Mouse (Mus musculus) myocyte (in vitro differentiated cells): ENCODE results near the gene Rhebl1. TPM values are rescaled to one million over a fixed set of nuclear protein-coding genes. Genes with fewer than 3 reads are reported as not detected.

Experiments used
- H3K27me3 ChIP-seq: one replicate; pipeline ENCODE4 v1.6.1; 2011; ENCODE audit not compliant: control insufficient read depth, insufficient read depth, insufficient read length
- H3K36me3 ChIP-seq: one replicate; pipeline ENCODE4 v1.6.1; 2011; ENCODE audit not compliant: control insufficient read depth, insufficient read depth
- H3K4me2 ChIP-seq: one replicate; pipeline ENCODE4 v1.6.1; 2011; ENCODE audit warnings: low read depth, control low read depth
- H3K4me3 ChIP-seq: one replicate; pipeline ENCODE4 v1.5.1; 2011; ENCODE audit warnings: mild to moderate bottlenecking, control low read depth, moderate library complexity
- H3K79me2 ChIP-seq: one replicate; pipeline ENCODE4 v1.6.1; 2011; ENCODE audit not compliant: control insufficient read depth, insufficient read depth
- H3ac ChIP-seq: one replicate; pipeline ENCODE4 v1.6.1; 2011; ENCODE audit not compliant: control insufficient read depth, insufficient read length
- CEBPB ChIP-seq: IDR thresholded peaks from 2 replicates; pipeline ENCODE4 v1.6.1; 2011; ENCODE audit warnings: mild to moderate bottlenecking, moderate library complexity; ENCODE audit not compliant: poor library complexity, insufficient read depth, severe bottlenecking
- E2F4 ChIP-seq: IDR thresholded peaks from one replicate; pipeline ENCODE4 v1.6.1; 2011; ENCODE audit warnings: mild to moderate bottlenecking, control low read depth, moderate library complexity; ENCODE audit not compliant: insufficient read depth
- MAX ChIP-seq: IDR thresholded peaks from one replicate; pipeline ENCODE4 v1.6.1; 2011; ENCODE audit warnings: low read depth, mild to moderate bottlenecking, control low read depth
- MYOD1 ChIP-seq, 3 experiments: IDR thresholded peaks; one replicate each; pipeline ENCODE4 v1.6.1; 2011; ENCODE audit warnings: control low read depth in 2 of 3, low read depth in 2 of 3, mild to moderate bottlenecking in 2 of 3, moderate library complexity in 1 of 3; ENCODE audit not compliant: insufficient read length in 2 of 3, control insufficient read depth in 1 of 3
- MYOG ChIP-seq, 3 experiments: IDR thresholded peaks; one replicate each; pipeline ENCODE4 v1.6.1; 2011; ENCODE audit warnings: control low read depth in 2 of 3, low read depth in 2 of 3, mild to moderate bottlenecking in 2 of 3; ENCODE audit not compliant: insufficient read length in 2 of 3, control insufficient read depth in 1 of 3, insufficient read depth in 1 of 3
- POLR2A ChIP-seq: IDR thresholded peaks from one replicate; pipeline ENCODE4 v1.6.1; 2011; ENCODE audit warnings: low read depth, mild to moderate bottlenecking, control low read depth, moderate library complexity; ENCODE audit not compliant: insufficient read length
- POLR2AphosphoS2 ChIP-seq: IDR thresholded peaks from one replicate; pipeline ENCODE4 v1.6.1; 2011; ENCODE audit warnings: low read depth, control low read depth; ENCODE audit not compliant: insufficient read length
- REST ChIP-seq: IDR thresholded peaks from one replicate; pipeline ENCODE4 v1.6.1; 2011; ENCODE audit warnings: mild to moderate bottlenecking, control low read depth, moderate library complexity; ENCODE audit not compliant: insufficient read depth, insufficient read length
- SRF ChIP-seq: IDR thresholded peaks from one replicate; pipeline ENCODE4 v1.6.1; 2011; ENCODE audit warnings: low read depth; ENCODE audit not compliant: control insufficient read depth, insufficient read length
- TCF12 ChIP-seq: IDR thresholded peaks from one replicate; pipeline ENCODE4 v1.6.1; 2011; ENCODE audit warnings: mild to moderate bottlenecking, control low read depth; ENCODE audit not compliant: poor library complexity, insufficient read depth, severe bottlenecking
- TCF3 ChIP-seq: IDR thresholded peaks from one replicate; pipeline ENCODE4 v1.6.1; 2011; ENCODE audit warnings: low read depth, control low read depth; ENCODE audit not compliant: insufficient read length
- USF1 ChIP-seq: IDR thresholded peaks from one replicate; pipeline ENCODE4 v1.6.1; 2011; ENCODE audit warnings: low read depth, mild to moderate bottlenecking, control low read depth, moderate library complexity
- polyA plus RNA-seq: library from polyadenylated mRNA; unstranded; fragments of >200 nt; fragmentation: generic; extraction: Trizol; gene quantifications from one replicate; pipeline ENCODE4 v1.2.1, GENCODE M21; 2012; ENCODE audit warnings: missing spikeins

Gene Rhebl1
- polyA plus RNA-seq, 1 experiment: 7.6 TPM

GRCm38 (mm10) chr15:98846140-98846539, 48.2 kb downstream of the Rhebl1 start:
- TF ChIP-seq MYOD1 (IDR thresholded peaks at IDR 0.05; ENCODE audit: control insufficient read depth in 1 of 3, insufficient read length in 2 of 3, low read depth in 2 of 3) (no peak), MAX (no peak), E2F4 (no peak), USF1 (no peak), SRF (no peak), TCF3 (no peak), POLR2A (no peak), TCF12 (no peak), MYOG (IDR thresholded peaks at IDR 0.05; ENCODE audit: control insufficient read depth in 1 of 3, insufficient read depth in 1 of 3, insufficient read length in 2 of 3, low read depth in 2 of 3) (no peak), REST (no peak), POLR2AphosphoS2 (no peak), CEBPB (no peak)
- no peak overlapping the region for H3K4me3 ChIP-seq
- no peaks in the 10 kb centered on the region for H3K27me3 ChIP-seq
- peaks cover 14% of the 10 kb centered on the region for H3K79me2 ChIP-seq
- peaks cover 55% of the 10 kb centered on the region for H3K36me3 ChIP-seq
- no peak overlapping the region for H3K4me2 ChIP-seq
- no peak overlapping the region for H3ac ChIP-seq

- Histone ChIP-seq H3K36me3 (peaks cover 59% of the 10 kb centered on the region), H3K4me2 (no peak overlapping the region), H3K27me3 (no peaks in the 10 kb centered on the region), H3K79me2 (peaks cover 14% of the 10 kb centered on the region), H3K4me3 (no peak overlapping the region), H3ac (no peak overlapping the region)
- TF ChIP-seq POLR2AphosphoS2 (peak; percentile 59), E2F4 (no peak), MYOG (IDR thresholded peaks at IDR 0.05; ENCODE audit: control insufficient read depth in 1 of 3, insufficient read depth in 1 of 3, insufficient read length in 2 of 3, low read depth in 2 of 3) (peak in 2 of 3 experiments; percentile 74 to 92), USF1 (no peak), MYOD1 (IDR thresholded peaks at IDR 0.05; ENCODE audit: control insufficient read depth in 1 of 3, insufficient read length in 2 of 3, low read depth in 2 of 3) (peak in 2 of 3 experiments; percentile 93 to 94), MAX (no peak), TCF12 (no peak), SRF (no peak), POLR2A (peak; percentile 34), CEBPB (no peak), TCF3 (peak; percentile 91), REST (no peak)
Observed at GRCm38 (mm10) chr15:98845149-98845548, 49.2 kb downstream of the Rhebl1 start.

GRCm38 (mm10) chr15:98843595-98844223, 50.6 kb downstream of the Rhebl1 start:
- Histone ChIP-seq H3K4me3 (no peak overlapping the region), H3K4me2 (no peak overlapping the region), H3K79me2 (peaks cover 4% of the 10 kb centered on the region), H3K27me3 (no peaks in the 10 kb centered on the region), H3ac (no peak overlapping the region), H3K36me3 (peaks cover 53% of the 10 kb centered on the region)
- TF ChIP-seq MYOG (IDR thresholded peaks at IDR 0.05; ENCODE audit: control insufficient read depth in 1 of 3, insufficient read depth in 1 of 3, insufficient read length in 2 of 3, low read depth in 2 of 3) (no peak), CEBPB (no peak), MAX (no peak), POLR2AphosphoS2 (no peak), SRF (no peak), E2F4 (no peak)

- Histone ChIP-seq H3K4me2 (no peak overlapping the region), H3ac (no peak overlapping the region), H3K27me3 (no peaks in the 10 kb centered on the region), H3K4me3 (no peak overlapping the region), H3K36me3 (peaks cover 67% of the 10 kb centered on the region), H3K79me2 (no peaks in the 10 kb centered on the region)
- no peak for TF ChIP-seq REST
- TF ChIP-seq TCF12: no peak
- TF ChIP-seq E2F4: no peak
- peak; percentile 7 for TF ChIP-seq POLR2A
- no peak for TF ChIP-seq MYOD1 (IDR thresholded peaks at IDR 0.05; ENCODE audit: control insufficient read depth in 1 of 3, insufficient read length in 2 of 3, low read depth in 2 of 3)
- peak; percentile 67 for TF ChIP-seq POLR2AphosphoS2
- no peak for TF ChIP-seq TCF3
Observed at GRCm38 (mm10) chr15:98839671-98840585, 54.4 kb downstream of the Rhebl1 start.
